Mouse (Mus musculus) right cerebral cortex, postnatal 25 days (tissue): Measurements from ENCODE around the gene Vav1.

Source experiments
- DNase-seq: peaks from one replicate; pipeline ENCODE4 v3.0.0; 2022

Gene Vav1

DNA sequence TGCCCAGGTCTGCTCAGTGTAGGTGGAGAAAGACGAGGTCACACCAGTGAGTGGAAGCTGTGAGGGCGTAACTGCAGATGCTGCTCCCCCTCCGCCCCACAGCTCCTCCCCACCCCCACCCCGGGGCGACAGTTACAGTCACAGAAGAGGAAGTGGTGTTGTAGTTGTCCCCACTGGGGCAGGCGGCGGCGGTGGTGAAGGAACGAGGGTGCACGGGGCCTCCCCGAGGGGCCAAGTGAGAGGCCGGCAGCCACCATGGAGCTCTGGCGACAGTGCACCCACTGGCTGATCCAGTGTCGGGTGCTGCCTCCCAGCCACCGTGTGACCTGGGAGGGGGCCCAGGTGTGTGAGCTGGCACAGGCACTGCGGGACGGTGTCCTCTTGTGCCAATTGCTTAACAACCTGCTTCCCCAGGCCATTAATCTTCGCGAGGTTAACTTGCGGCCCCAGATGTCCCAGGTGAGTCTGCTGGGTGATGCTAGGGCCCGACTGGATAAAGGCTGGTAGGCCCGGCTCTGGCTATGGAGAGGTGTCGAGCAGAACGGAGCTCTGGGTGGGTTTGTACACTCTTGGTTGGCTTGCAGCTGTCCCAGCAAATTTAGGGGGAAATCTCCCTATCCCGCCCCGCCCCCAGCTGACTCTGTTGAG lies at the start of gene Vav1:
Gene Vav1 (plus strand): TSS at position 158 of the 648 bp plus-strand sequence.
- no peak for DNase-seq

DNA sequence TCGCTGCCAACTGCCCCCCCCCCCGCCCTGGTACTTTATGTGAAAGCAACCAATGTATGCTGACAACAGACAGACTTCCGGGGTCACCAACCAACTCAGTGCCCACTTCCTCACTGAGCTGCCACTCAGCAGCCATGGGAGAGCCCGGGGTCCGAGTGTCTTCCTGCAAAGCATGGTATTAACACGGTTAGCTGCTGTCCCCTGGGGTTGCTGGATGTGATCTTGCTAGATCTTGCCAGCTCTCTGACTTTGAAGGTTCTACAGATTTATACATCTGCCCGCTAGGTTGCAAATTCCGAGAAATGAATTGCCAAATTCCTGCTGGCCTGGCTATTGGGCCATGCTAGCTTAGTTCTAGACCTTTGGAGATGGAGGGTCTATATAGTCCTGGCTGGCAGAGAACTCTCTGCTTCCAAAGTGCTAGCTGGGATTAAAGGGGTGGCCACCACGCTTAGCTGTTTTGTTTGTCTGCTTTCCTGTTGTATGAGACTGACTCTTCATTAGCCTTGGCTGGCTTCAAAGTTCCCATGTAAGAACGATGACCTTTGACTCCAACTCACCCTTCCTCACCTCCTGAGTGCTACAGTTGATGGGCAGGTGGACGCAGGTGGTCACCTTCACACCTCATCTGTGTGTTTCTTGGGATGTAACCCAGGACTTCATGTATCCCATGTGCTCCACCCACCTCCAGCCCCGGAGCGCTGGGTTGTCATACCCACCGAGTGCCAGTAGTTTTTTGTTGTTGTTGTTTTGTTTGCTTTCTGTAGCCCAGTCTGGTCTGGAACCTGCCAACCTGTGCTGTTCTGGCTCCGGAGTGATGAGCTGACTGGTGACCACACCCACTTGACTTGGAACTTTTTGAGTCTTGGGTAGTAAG lies 48.8 kb upstream of the Vav1 start:
- no peak for DNase-seq

DNA sequence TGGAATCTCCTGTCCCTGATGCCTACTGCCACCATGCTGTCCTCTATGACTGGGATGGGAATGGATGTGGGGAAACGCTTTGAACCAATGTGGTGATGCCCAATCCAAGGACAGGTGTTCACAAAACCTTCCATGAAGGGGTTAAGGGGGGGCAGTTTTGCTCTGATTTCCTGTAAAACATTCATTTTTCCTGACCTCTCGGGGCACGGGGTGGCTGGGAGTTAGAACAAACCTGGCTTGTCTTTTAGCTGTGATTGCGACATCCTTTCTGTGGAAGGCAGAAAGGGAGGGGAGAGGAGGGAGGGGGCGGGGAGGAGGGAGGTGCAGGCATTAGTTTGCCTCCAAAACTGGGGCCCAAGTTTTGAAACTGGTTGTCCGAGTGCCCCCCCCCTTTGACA lies 48.2 kb upstream of the Vav1 start:
- DNase-seq, result no peak

DNA sequence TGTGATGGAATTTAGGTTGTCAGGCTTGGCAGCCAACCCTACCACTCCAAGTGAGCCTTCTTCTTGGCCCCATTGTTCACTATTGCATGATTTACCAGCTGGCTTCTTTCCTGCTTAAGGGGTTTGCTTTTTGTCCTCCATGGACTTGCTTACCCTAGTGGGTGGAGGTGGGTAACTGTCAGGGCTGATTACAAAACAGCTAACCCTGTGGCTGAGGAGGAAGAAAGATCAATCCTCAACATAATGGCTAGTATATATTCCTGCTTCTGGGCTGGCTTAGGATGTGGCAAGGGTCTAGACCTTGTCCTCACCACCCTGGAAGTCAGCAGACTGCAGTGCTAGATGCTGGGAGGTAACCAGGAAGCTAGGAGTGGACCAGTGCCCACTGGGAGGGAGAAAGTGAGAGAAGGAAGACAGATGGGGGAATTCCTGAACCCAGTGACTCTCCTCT lies 47.6 kb upstream of the Vav1 start:
- DNase-seq, result no peak

DNA sequence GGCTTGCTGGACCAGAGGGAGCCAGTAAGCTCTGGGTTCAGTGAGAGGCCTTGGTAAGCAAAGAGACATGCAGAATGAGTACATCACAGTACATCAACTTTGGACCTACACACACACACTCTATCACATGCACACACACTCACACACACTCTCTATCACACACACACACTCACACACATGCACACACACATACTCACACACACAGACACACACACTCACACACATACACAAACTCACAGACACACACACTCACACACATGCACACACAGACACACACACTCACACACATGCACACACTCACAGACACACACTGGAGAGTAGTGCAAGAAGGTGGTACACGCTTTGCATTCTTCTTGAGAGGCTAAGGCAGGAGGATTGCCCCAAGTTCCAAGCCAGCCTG lies 46.7 kb upstream of the Vav1 start:
- no peak for DNase-seq

DNA sequence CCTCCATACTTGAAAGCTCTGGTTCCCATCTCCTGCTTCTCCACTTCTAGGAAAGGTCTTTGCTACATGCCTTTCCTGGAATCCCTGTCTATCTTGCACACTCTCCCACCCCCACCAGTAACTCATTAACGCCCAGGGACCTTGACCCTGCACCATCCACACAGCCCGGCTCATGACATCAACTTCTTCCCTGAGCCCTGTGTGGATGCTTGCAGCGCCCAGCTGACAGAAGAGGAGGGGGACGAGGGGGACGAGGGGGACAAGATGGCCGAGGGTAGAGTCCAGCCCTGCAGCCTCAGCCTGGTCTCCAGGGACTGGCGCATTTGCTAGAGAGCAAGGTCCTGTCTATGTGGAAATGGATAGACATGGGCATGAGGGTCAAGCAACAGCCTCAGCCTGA lies 45.9 kb upstream of the Vav1 start:
- DNase-seq, result no peak

DNA sequence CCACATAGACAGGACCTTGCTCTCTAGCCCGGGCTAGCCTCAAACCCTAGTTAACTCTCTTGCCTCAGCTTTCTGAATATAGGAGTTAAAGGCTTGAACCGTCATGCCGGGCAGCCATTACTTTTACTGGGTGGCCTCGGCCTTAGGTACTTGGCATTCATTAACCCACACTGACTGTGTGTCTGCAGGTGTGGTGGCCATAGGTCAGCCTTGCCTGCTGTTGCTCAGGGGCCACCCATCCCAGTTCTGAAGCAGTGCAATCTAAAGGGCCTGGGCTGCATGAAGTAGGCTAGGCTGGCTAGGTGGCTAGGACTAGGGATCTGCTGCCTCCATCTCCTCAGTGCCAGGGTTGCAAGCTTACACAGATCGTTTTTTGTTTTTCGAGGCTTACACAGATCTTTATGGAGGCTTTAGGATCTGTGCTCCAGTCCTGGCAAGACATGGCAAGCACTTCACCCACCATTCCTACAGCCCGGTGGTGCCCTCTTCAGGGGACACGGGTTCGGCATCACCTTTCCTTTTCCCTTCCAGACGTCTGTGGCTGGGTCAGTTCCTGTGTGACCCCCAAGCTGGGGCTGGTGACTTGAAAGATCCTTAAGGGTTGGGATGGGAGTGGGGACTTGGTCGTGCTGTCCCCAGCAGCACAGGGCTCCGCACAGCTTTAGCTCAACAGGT lies 44.5 kb upstream of the Vav1 start:
- DNase-seq, result no peak

DNA sequence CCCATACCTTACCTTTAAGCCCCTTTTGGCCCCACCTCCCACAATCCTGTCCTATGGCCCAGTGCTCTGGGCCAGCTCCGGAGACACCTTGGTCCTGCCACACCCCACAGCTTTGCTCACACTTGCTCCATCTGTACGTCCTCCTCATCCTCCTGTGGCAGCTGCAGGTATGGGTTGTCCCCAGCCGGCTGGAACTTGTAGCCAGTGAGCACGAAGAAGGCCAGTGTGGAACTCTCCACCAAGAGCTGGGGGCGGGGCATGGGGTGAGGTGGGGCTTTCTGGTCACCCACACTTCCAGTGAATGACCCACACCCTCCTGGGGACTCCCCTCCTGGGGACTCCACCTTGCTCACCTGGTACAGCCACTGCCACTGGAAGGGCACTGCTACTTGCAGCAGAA lies 43.1 kb upstream of the Vav1 start:
- no peak for DNase-seq

DNA sequence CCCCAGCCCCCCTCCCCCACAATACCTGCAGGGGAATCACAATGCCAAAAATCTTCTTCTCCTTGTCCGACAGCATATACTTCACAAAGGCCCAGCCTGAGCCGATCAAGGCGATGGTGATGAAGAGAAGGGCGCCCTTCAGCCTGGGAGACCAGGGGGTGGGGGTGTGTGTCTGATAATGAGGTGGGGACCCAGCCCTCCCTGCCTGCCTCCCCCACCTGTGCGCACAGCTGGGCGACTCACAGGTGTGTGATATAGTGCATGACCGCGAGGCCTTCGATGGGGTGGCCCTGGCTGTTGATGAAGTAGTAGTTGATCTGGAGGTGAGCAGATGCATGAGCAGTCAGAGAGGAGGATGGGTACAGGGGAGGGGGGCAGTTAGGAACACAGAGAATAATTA lies 41.7 kb upstream of the Vav1 start:
- no peak for DNase-seq

DNA sequence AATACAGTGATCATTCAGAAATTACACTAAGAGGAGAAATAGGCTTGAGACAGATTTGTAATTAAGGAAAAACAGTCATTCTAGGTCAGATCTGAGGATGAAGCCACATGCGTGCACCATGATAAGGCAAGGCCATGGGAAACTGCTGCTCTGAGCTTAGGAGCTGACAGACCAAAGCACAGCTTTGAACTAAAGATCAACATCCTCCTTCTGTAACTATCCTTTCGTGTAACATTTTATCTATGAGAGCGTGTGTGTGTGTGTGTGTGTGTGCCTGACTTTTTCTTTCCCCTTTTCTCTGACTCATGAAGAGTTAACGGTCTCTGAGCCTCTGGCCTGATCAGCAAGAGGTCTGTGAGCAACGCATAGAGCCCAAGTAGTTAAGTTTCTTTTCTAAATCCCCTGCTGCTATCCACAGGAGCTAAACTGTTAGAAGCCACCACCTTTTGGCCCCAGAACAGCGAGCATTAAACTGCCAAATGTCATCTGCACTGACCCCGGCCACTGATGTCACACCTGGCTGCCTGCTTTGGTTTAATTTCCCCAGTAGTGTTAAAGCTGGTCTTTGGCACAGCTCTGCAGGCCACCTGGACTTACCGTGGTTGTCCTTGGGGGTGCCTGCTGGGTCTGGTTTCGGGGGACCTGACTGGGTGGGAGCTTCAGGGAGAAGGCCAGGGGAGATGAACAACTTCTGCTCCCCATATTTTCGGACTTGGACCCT lies 35.1 kb upstream of the Vav1 start:
- no peak for DNase-seq

DNA sequence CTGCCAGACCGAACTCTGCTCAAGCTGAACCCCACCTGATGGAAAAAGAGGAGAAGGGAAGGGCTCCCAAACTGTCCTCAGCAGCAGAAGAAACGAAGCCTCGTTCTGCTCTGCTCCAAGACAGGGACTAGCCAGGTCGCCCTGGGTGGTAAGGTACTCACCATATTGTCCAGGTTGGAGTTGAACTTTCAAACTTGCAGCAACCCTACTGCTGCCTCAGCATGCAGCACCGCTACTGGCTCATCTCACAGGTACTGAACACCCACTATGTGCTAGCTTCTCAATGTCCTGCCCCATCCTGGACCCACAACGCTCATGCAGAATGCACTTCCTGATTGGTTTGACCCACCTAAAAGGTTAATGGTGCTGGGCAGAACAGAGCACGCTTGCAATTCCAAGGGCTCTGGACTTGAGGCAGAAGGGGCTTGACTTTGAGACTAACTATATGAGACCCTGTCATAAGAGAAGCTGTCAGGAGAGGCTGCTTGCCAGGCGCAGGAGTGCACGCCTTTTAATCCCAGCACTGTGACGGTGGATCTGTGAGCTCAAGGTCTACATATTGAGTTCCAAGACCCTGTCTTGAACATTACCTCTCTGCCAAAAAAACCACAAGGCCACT lies 33.5 kb upstream of the Vav1 start:
- no peak for DNase-seq

DNA sequence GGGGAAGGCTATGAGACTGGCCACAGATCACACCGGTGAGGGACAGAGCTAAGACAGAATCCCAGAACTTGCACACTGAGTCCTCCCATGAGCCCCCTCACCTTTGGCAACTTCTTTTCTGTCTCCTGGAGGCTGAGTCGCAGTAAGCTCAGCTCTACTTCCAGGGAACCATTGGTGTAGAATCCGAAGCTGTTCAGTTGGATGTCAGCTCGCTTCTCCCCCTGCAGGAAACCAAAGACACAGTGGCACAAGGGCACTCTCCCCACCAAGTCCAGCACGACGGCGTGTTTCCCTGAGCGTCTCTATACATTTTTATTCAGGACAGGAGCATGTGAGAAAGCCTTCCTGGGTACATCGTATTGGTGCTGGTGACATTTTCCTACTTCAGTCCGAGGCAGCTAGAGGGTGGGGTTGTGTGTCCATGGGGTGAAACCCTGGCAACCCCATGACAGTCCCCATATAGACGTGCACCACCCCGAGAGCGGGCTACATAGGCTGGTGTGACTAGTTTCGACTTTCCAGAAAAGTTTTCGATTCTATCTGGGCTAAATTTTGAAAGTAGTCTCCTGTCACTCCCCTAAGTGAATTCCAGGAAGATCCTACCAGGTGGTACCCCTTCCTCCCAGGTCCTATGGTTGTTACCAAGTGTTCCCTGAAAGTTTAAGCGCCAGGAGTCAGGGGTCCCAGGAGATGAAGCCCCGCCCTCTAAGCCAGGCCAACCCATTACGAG lies 32.1 kb upstream of the Vav1 start:
- DNase-seq, result no peak

DNA sequence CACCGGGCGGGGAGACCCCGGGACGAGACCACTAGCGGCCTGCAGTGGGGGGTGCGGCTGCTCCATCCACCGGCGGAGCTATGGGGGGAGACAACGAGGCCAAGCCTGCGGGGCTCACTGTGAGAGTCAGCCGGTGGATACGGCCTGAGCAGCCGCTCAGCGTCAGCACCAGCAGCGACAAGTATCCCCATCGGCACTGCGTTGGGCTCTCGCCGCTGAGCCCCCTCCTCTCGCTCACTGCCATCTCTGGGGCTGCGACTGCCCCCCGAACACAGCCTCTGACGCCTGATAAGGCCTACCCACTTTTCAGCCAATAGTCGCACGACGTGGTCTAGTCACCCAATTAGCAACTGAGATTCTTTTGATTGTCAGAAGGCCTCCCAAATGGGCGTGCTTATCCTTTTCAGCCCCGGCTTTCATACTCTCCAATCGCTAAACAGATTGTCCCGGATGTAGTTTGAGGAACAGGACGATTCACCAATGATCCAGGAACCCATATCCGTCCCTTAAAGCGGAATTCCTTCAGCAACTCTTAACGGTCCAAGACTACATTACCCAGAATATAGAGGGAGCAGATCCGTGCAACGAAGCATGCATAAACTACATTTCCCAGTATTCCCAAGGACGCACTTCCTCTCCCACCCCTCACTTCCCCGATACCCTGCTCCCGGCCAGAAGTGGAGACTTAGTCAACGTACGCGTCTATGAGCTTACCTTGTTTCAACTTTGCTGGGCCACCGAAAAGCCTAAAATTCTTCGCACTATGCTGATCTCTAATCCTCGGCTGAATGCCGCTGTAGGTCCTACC lies 31.3 kb upstream of the Vav1 start:
- peak; percentile 93 for DNase-seq

DNA sequence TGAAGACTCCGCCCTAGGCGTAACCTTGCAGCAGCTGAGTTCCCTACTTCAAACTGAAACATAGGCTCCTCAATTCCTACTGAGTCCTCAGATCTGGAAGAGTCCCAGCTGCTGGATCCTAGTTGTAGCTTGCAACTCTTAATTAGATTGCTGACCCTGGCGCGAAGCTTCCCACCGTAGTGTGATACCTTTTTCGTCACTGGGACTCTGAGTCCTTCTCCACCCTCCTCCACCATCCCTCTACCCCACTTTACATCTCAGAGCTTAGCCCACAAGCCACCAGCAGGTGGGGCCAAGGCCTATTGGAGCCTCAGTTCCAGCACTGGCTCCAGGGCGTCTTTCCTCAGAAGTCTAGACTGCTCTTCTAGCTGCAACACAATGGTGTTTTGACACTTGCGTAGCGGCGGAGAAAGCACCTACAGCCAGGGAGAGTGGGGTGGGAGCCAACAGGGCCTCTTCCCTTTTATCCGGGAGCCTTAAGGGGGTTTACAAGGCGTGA lies 30.6 kb upstream of the Vav1 start, which contains the start of gene Gpr108:
Gene Gpr108 (minus strand): TSS at position 246 of the 499 bp plus-strand sequence.
- peak; percentile 89 for DNase-seq

DNA sequence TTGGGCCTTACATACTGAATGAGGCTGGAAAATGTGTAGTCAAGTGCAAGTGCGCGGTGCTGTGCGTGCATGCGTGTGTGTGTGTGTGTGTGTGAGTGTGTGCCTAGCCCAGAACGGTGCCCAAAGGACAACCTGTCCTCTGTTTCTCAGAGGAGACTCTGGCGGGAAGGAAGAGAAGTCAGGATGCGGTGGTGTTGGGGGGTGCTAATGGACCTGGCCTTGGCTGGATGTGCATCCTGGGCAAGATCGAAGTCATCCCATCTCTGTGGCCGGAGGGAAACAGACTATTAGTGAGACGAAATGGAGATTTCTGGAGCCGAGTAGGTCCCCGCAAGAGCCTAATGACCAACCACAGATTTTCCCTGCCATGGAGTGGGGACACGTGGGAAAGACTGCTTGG lies 30.1 kb upstream of the Vav1 start:
- DNase-seq, result no peak

DNA sequence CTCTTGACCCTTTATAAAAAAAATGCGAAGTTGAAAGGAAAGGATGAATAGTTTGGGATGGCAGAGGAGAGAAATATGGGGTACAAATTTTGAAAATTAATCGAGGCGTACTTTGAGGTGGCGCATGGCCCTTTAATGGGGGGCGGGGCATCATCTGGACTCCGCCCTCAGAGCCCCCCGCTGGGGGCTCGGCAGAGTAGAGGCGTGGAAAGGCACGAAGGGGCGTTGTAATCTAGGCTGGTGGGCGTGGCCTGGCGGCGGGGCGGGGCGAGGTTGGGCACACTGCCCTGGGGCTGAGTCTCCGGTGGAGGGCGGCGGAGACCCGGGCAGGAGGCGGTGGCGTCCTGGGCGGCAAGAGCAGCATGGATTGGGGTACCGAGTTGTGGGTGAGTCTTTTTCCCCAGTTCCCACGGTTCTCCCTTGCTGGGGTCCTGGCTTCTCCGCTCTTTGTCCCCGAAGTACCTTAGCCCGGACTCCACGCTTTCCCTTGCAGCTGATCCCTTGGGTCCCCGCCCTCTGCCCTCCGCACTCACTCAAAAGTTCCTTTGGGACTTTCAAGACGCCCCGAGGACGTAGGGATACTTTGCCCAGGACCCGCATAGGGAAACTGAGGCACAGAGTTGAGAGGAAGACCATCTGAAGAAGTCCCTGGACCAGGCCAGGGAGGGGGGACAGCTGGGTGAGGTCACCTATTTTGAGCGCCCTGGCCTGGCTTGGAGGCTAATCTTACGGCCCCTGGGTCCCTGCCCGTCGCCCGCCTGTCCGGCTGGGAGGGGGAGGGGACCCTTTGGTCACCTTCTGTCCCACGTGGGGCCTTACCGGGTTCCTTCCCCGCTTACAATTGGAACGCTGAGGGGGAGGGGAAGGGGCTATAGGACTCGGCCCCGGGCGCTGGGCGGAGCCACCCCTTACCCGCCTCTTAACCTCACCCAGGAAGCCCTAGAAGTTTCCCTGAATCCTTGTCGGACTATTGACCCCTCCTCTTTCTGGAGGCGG lies 29.4 kb upstream of the Vav1 start, which contains the start of gene Trip10:
Gene Trip10 (plus strand): TSS at position 270 of the 996 bp plus-strand sequence.
- peak; percentile 81 for DNase-seq

DNA sequence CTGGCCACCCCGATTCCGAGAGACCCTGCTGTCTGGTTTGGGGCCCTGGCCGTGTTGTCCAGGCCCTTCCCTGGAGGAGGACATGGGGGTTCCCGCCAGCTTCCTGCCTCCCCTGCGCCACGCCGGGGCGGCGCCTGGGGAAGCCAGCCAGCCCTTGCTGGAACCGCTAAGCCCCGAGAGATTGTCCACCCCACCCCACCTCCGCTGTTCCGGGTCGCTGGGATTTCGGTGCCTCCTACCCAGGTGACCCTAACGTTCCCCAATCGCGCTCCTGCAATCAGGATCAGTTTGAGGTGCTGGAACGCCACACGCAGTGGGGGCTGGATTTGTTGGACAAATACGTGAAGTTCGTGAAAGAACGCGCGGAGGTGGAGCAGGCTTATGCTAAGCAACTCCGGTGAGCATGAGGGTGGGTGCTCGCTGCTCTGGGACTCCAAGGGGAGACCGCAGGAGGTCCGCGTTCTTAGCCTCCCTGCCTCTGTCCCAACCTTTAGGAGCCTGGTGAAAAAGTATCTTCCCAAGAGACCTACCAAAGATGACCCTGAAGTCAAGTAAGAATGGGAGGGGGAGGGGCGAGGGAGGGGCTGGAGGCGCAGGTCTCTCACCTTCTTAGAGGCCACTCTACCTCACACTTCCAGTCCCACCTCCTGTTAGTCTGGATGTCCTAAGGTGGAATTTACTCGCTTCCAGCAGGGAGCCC lies 28.3 kb upstream of the Vav1 start:
- DNase-seq, result no peak

DNA sequence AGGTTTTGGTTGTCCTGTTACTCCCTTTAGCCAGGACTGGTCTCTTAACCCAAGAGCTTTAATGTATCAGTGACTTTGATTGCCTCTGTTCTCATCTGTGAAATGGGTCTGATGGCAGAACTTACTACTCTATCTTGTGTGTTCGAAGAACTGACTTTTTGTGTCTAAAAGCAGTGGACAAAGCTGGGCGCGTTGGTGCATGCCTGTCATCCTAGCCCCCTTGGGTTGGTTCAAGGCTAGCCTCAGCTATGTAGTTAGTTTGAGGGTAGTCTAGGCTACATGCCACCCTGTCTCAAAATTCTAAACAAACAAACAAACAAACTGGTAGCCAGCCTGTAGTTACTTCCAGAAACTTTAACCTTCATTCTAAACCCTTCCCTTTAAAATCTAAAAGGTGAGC lies 27.5 kb upstream of the Vav1 start:
- DNase-seq, result no peak

DNA sequence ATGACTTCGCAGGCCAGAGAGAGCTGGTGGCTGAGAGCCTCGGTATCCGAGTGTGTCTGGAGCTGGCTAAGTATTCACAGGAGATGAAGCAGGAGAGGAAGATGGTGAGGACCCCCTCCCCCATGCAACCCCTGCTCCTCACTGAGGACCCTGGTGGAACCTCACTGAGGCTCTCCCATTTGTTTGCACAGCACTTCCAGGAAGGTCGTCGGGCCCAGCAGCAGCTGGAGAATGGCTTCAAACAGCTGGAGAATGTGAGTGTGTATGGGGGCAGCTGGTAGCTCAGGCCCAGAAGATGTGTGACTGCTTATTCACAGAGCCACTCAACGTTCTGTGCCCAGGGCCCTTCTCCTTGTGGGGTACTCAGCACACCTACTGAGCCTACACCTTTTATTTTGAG lies 25.6 kb upstream of the Vav1 start:
- DNase-seq, result no peak
